Mouse (Mus musculus): ENCODE data around the gene Ascl3. TPM values are rescaled to one million over a fixed set of nuclear protein-coding genes. Genes with fewer than 3 reads are reported as not detected.

The Ascl3 gene
- total RNA-seq (2021) = not detected
- long read RNA-seq, experiment 1 = 0 reads
- long read RNA-seq, experiment 2 = 0 reads

DNA sequence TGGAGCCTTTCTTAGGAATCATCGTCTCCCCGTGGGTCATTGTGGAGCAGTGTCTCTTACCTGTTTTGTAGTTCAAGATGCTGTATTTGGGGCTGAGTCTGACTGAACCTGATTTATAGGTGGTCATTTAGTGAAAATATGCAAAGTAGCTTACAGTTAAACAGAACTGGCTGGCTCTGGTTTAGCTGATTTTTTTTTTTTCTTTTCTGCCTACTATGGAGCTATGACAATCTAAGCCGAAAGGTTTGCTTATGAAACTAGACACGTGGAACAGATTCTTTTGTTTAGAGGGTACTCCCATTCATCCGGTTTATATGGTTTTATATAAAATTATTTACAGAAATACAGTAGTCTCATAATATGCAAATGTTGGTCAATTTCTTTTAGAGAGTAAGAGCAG lies at the start of gene Ascl3:
TSS of gene Ascl3 (minus strand) at position 101 of the 400 bp plus-strand sequence.
- Histone ChIP-seq H3K27ac (no peak within 1 kb of the TSS), H3K4me3 (no peak within 1 kb of the TSS)
- no peak for DNase-seq (ENCODE audit: extremely low spot score in 1 of 2, low spot score in 2 of 2)
- intact Hi-C loops (cut with DNase I) = no loop called here
- TF ChIP-seq CTCF (IDR thresholded peaks at IDR 0.05) = no peak

GRCm38 (mm10) chr7:109781087-109781469 lies 49.6 kb upstream of the Ascl3 start:
- DNase-seq (ENCODE audit: extremely low spot score in 1 of 2, low spot score in 2 of 2) = peak in 1 of 2 experiments; percentile 15
- no peak for TF ChIP-seq CTCF (IDR thresholded peaks at IDR 0.05)
- Histone ChIP-seq H3K4me3 (peak overlapping the region; percentile 74), H3K27ac (peak overlapping the region; percentile 75)
- intact Hi-C loops (cut with DNase I) = loop anchor here (2.0 kb wide), 1 partner anchor 28 kb away; the partner anchor contains the start of gene Tmem9b

- intact Hi-C loops (cut with DNase I) = no loop called here
- no peak for TF ChIP-seq CTCF (IDR thresholded peaks at IDR 0.05)
- DNase-seq (ENCODE audit: extremely low spot score in 1 of 2, low spot score in 2 of 2) = no peak
These were observed 40.7 kb upstream of the Ascl3 start for GRCm38 (mm10) chr7:109772251-109772650.

DNA sequence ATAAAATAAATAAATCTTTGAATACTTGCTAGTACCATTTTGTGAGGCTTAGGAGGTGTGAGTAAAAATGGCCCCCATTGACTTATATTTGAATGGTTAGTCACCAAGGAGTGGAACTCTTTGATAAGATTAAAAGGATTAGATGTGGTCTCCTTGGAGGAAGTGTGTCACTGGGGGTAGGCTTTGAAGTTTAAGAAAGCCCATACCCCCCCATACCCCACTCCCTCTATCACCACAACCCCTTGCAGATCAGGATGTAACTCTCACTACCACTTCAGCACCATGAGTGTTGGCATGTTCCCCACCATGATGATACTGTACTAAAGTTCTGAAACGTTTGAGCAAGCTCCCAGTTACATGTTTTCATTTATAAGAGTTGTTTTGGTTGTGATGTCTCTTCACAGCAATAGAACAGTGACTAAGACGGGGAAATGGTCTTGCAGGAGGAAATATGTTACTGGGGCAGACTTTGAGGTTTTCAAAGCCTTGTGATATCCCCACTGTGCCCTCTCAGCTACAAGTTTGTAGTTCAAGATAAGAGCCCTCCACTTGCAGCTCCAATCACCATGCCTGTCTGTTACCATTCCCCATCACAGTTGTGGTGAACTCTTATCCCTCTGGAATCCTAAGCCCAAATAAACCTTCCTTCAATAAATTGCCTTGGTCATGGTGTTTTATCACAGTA lies 37.3 kb upstream of the Ascl3 start:
- no peak overlapping the region for H3K4me3 ChIP-seq
- no peak for TF ChIP-seq CTCF (IDR thresholded peaks at IDR 0.05)
- intact Hi-C loops (cut with DNase I) = no loop called here
- DNase-seq (ENCODE audit: extremely low spot score in 1 of 2, low spot score in 2 of 2) = no peak
- H3K27ac ChIP-seq = no peak overlapping the region

More at GRCm38 (mm10) chr7:109772251-109772650, 40.7 kb upstream of the Ascl3 start:
- Histone ChIP-seq H3K27ac (no peak overlapping the region), H3K4me3 (no peak overlapping the region)

DNA sequence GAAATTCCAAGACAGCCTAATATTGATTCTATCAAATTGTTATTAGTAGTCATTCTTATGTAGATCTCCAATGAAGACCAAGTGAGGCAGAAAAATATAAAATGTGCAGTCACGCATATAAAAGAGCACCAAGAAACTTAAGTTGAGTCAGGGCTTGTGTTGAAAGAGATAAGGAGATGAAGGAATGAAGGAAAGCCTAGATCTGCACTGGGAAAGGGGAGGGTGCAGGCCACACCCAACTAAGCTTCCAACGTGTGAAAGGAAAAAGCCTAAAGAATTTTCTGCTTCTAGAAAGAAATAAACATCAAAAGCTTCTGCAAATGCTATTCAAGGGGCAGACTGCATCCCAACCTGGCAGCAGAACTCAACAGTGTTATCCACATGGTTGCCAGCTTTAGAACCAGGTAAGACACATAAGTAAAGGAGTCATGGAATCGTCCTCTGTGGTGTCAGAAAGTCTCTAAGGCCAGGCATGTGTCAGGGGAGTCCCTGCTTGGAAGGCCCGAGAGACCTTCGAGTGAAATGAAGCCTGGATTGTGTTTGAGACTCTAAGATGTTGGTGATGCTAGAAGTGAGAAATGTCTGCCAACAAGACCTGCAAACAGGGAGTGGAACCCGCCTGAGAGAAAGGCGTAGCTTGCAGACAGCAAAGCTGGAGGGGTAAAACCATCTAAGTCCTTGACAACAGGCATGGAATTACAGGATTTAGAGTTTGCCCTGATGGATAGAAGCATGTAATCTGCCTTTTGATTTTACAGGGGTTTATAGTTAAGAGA lies 36.2 kb upstream of the Ascl3 start:
- Histone ChIP-seq H3K4me3 (no peak overlapping the region), H3K27ac (no peak overlapping the region)
- TF ChIP-seq CTCF (IDR thresholded peaks at IDR 0.05) = no peak
- intact Hi-C loops (cut with DNase I) = no loop called here
- DNase-seq (ENCODE audit: extremely low spot score in 1 of 2, low spot score in 2 of 2) = no peak

- Histone ChIP-seq H3K4me3 (no peak overlapping the region), H3K27ac (no peak overlapping the region)
- intact Hi-C loops (cut with DNase I) = no loop called here
- no peak for TF ChIP-seq CTCF (IDR thresholded peaks at IDR 0.05)
- no peak for DNase-seq (ENCODE audit: extremely low spot score in 1 of 2, low spot score in 2 of 2)
These were observed 32.5 kb upstream of the Ascl3 start for GRCm38 (mm10) chr7:109764009-109764408.

DNA sequence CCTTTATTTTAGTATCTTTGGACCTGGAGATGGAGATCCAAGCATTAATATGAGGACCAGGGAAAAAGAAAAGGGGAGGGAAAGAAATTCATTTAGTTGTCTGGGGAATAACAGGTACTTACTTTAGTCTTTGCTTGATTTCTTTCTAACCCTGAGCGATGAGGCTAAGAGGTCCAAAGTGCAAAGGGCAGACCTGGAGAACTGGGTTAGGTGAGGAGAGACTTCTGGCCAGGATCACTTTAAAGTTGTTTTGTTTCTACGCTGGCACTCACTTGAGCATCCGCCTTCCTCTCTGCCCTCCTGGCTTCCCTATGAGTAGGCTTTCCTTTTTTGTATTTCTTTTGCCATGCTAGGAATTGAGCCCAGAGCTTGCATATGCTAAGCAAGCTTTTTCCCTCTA lies 24.8 kb upstream of the Ascl3 start:
- intact Hi-C loops (cut with DNase I) = no loop called here
- no peak overlapping the region for H3K4me3 ChIP-seq
- no peak overlapping the region for H3K27ac ChIP-seq
- TF ChIP-seq CTCF (IDR thresholded peaks at IDR 0.05) = no peak
- no peak for DNase-seq (ENCODE audit: extremely low spot score in 1 of 2, low spot score in 2 of 2)

GRCm38 (mm10) chr7:109754034-109754433 lies 22.5 kb upstream of the Ascl3 start:
- intact Hi-C loops (cut with DNase I) = no loop called here
- no peak for DNase-seq (ENCODE audit: extremely low spot score in 1 of 2, low spot score in 2 of 2)
- no peak for TF ChIP-seq CTCF (IDR thresholded peaks at IDR 0.05)
- Histone ChIP-seq H3K27ac (no peak overlapping the region), H3K4me3 (no peak overlapping the region)

- peak; percentile 83 to 86 for DNase-seq (ENCODE audit: extremely low spot score in 1 of 2, low spot score in 2 of 2)
- peak within 1 kb of the TSS; percentile 97 for H3K4me3 ChIP-seq
- H3K27ac ChIP-seq = peak within 1 kb of the TSS; percentile 98
- peak; percentile 17; the same call in 1 of the 2 replicates for TF ChIP-seq CTCF (IDR thresholded peaks at IDR 0.05)
- intact Hi-C loops (cut with DNase I) = loop anchor here (2.0 kb wide), 2 partner anchors 29 to 141 kb away; no protein-coding TSS in a partner anchor
These were observed 20.7 kb upstream of the Ascl3 start, which contains the start of gene Tmem9b for GRCm38 (mm10) chr7:109752008-109752925. TSS of gene Tmem9b (minus strand) at chr7:109752875.

DNA sequence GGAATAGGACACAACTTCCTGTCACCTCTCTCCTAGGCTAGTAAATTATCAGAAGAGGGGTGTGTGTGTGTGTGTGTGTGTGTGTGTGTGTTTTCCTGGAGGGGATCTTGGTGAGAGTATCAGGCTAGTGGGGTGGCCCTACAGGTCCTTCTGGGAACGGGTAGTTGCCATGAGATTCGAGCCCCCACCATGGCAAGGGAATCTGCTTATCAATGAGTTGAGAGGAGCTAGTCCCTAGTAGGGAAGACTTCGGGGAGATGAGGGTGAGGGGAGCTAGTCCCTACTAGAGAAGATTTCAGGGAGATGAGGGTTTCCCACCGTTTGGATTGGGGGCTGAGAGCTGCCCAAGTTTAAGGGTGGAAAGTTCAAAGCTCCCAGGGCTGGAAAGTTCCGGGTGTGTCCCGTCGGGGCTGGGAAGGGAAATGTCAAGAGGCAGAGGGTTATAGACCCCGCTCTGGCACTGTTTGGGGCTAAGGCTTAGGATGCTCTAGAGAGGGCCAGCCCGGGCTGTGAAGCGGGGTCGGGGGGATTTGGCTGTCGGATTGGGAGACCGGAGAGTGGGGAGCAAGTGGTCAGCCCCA lies 20.0 kb upstream of the Ascl3 start:
- DNase-seq (ENCODE audit: extremely low spot score in 1 of 2, low spot score in 2 of 2) = no peak
- TF ChIP-seq CTCF (IDR thresholded peaks at IDR 0.05) = no peak
- H3K4me3 ChIP-seq = peak overlapping the region; percentile 97
- H3K27ac ChIP-seq = peak overlapping the region; percentile 98
- intact Hi-C loops (cut with DNase I) = loop anchor here (2.0 kb wide), 2 partner anchors 29 to 141 kb away; no protein-coding TSS in a partner anchor

GRCm38 (mm10) chr7:109747747-109748146 lies 16.2 kb upstream of the Ascl3 start:
- no peak overlapping the region for H3K4me3 ChIP-seq
- no peak overlapping the region for H3K27ac ChIP-seq
- intact Hi-C loops (cut with DNase I) = no loop called here
- peak; percentile 31 for TF ChIP-seq CTCF (IDR thresholded peaks at IDR 0.05)
- DNase-seq (ENCODE audit: extremely low spot score in 1 of 2, low spot score in 2 of 2) = no peak
